Mouse (Mus musculus): ENCODE results near the gene Cyfip1.
A peak's percentile ranks its signal among the peaks of the same experiment; 100 is the strongest.

Gene Cyfip1

DNA sequence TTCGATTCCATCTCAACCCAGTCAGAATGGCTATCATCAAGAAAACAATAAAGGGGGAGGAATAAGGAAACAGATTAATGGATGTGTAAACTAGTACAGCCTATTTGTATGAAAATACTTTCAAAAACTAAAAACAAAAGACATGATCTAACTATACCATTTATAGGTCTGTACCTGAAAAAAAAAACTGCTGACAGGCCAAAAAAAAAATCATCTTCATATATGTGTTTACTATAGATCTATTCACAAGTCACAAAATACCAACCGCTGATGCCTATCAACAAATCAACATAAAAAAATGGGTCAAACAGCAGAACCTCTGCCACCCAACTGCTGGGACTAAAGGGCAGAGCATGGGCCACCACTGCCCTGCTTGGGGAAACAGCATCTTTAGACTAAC, 114.5 kb downstream of the Cyfip1 start:
- DNase-seq (ENCODE audit: low read depth) = no peak

DNA sequence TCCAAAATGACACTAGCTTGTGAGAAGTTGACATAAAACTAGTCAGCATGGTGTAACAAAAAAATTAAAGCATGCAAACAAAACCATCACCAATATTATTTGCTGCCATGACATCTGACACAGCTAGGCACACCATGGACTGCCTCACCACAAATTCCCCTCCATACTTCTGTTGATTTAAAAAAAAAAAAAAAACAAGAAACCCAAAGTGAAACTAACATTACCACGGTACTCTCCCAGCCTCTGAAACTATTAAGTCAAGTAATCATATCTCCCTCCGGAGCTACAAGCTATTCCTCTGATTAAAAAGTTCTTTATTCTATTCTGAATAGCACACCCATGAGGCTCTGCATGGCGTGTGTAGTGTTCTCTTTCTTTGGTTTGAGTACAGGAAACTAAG, 115.6 kb downstream of the Cyfip1 start:
- no peak for DNase-seq (ENCODE audit: low read depth)

DNA sequence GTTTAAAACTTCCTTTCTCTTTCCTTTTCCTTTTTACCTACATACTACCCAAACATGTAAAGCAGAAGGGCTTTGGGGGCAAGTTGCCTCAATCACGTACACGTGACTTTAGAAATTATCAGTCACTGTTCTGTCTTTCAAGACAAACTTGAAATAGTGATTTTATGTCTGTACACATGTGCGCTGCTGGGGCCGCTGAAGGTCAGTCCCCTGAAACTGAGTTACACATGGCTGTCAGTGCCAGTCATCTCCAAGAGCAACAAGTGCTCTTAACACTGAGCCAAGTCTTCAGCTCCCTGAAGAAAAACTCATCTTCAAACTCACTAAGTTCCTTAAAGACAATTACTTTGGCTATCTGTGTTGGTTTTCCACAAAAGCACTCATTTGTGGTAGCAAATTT, 116.4 kb downstream of the Cyfip1 start:
- no peak for DNase-seq (ENCODE audit: low read depth)

GRCm38 (mm10) chr7:55959801-55960200, 118.3 kb downstream of the Cyfip1 start:
- no peak for DNase-seq (ENCODE audit: low read depth)

GRCm38 (mm10) chr7:55960506-55960905, 119.0 kb downstream of the Cyfip1 start:
- DNase-seq (ENCODE audit: low read depth) = no peak

- peak; percentile 94 for DNase-seq (ENCODE audit: low read depth)
Measured at GRCm38 (mm10) chr7:55962004-55962908, 120.7 kb downstream of the Cyfip1 start, which contains the start of gene Nipa2. Nipa2 (minus strand) TSS chr7:55962476.

DNA sequence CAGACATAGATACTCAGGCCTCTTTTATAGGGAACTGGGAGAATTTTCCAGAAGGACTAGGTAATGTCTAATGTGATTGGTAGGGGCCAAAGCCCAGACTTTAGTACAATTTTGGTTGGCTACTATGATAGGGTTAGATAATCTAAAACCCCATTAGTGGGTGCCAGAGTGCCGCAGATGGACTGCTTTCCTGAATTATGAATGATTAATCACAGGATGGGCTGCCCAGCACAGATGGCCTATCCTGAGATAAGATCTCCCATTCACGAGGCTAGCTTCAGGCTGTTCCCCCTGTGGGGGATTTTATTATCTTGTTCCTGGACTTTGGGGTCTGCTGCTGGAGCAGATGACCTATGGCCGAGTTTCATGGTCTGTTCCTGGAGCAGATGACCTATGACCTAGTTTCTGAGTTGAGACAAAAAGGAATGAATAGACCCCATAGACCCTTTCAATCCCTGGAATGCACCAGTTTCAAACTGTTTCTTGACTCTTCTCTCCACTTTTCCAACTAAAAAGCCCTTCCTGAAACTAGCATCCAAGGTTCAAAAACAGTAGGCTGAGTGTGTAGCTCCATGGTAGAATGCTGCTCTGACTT, 125.4 kb downstream of the Cyfip1 start:
- DNase-seq (ENCODE audit: low read depth) = peak; percentile 67

- DNase-seq (ENCODE audit: low read depth) = peak; percentile 92
Measured at GRCm38 (mm10) chr7:55968258-55968901, 126.8 kb downstream of the Cyfip1 start.

- DNase-seq (ENCODE audit: low read depth) = peak; percentile 66
Measured at GRCm38 (mm10) chr7:55969415-55969814, 127.9 kb downstream of the Cyfip1 start.

DNA sequence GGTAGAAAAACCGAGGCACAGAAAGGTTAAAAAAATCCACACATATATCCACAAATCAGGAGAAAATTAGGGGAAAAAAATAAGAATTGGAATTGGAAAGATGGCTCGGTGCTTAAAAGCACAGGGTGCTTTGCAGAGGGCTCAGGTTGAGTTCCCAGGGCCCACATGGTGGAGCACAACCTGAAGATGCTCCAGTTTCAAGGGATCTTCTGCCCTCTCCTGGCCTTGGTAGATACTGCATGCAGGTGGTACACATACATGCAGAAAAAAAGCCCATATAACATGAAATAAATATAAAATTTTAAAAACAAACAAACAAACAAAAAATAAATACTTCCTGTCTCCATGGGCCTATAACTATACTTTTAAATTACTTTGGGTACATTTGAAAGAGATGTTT, 132.9 kb downstream of the Cyfip1 start:
- peak; percentile 25 for DNase-seq (ENCODE audit: low read depth)

DNA sequence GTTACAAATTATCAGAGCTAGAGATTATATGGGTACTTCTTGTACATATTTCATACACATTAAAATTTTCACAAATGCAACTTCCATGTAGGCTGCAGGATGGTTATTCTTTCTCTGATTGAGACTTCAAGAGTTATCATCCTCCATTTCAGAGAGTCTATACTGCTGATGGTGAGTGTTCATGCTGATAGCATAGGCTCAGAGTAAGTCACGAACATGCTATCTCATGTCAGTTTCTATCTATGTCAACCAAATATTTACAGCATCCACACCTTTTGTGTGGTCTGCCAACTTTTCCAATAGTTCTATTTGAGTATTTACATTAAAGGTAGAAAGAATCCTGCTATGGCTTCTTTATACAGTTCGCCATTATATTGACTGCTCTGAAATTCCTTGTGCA, 140.0 kb downstream of the Cyfip1 start:
- no peak for DNase-seq (ENCODE audit: low read depth)
